Mouse (Mus musculus) heart, embryonic 11.5 days (tissue): Measurements from ENCODE around the gene Pcbp4. TPM values are rescaled to one million over a fixed set of nuclear protein-coding genes. Genes with fewer than 3 reads are reported as not detected.

Experiments used
- ATAC-seq: fragments of 200-750 bp; cut with Nextera tagmentation; replicated peaks from 2 replicates; pipeline ENCODE4 v1.8.0; 2017; ENCODE audit warnings: moderate library complexity; ENCODE audit not compliant: insufficient number of reproducible peaks, low FRiP score, low TSS enrichment
- H3K27ac ChIP-seq: fragments of 300-500 bp; sonication (generic); 2 replicates; pipeline ENCODE4 v1.5.1; 2014; ENCODE audit warnings: mild to moderate bottlenecking, low read depth, low read length
- H3K27me3 ChIP-seq: fragments of 300-500 bp; sonication (generic); 2 replicates; pipeline ENCODE4 v1.6.1; 2014; ENCODE audit warnings: mild to moderate bottlenecking, low read length, mixed read lengths; ENCODE audit not compliant: control insufficient read depth, insufficient read depth
- H3K36me3 ChIP-seq: fragments of 300-500 bp; sonication (generic); 2 replicates; pipeline ENCODE4 v1.6.1; 2014; ENCODE audit warnings: mild to moderate bottlenecking, low read length, moderate library complexity, mixed read lengths; ENCODE audit not compliant: control insufficient read depth, insufficient read depth
- H3K4me1 ChIP-seq: fragments of 300-500 bp; sonication (generic); 2 replicates; pipeline ENCODE4 v1.6.1; 2014; ENCODE audit warnings: low read length; ENCODE audit not compliant: control insufficient read depth, insufficient read depth
- H3K4me2 ChIP-seq: fragments of 300-500 bp; sonication (generic); 2 replicates; pipeline ENCODE4 v1.6.1; 2014; ENCODE audit warnings: mild to moderate bottlenecking, moderate library complexity
- H3K4me3 ChIP-seq: fragments of 300-500 bp; sonication (generic); 2 replicates; pipeline ENCODE4 v1.5.1; 2014; ENCODE audit warnings: low read depth, low read length
- H3K9ac ChIP-seq: fragments of 300-500 bp; sonication (generic); 2 replicates; pipeline ENCODE4 v1.6.1; 2014; ENCODE audit warnings: mild to moderate bottlenecking, low read depth, low read length, moderate library complexity
- H3K9me3 ChIP-seq: fragments of 300-500 bp; sonication (generic); replicated peaks from 2 replicates; pipeline ENCODE4 v1.6.1; 2016; ENCODE audit warnings: low read length; ENCODE audit not compliant: control insufficient read depth
- WGBS: fragments of 180-500 bp; shearing (Covaris S2); extraction: QIAGEN DNeasy Blood & Tissue Kit; methylation state at CpG from one replicate; pipeline ENCODE4 v1.1.7; 2014; ENCODE audit not compliant: insufficient replicate concordance; 5-methylcytosine and 5-hydroxymethylcytosine counted together
- polyA plus RNA-seq: library from polyadenylated mRNA; unstranded; fragments of >200 nt; fragmentation: Nextera tagmentation; extraction: Ambion mirVana; gene quantifications from 2 replicates; pipeline ENCODE4 v1.2.1, GENCODE M21; 2014

Gene Pcbp4
- polyA plus RNA-seq, 1 experiment from 2014 or later: 80.4 TPM

GRCm38 (mm10) chr9:106472321-106472720 is 19.2 kb downstream of the Pcbp4 start:
- Histone ChIP-seq H3K9me3 (no peaks in the 10 kb centered on the region), H3K4me1 (peaks cover 30% of the 10 kb centered on the region), H3K9ac (no peak overlapping the region), H3K36me3 (no peaks in the 10 kb centered on the region), H3K27me3 (no peaks in the 10 kb centered on the region), H3K4me2 (no peak overlapping the region), H3K4me3 (no peak overlapping the region), H3K27ac (no peak overlapping the region)
- WGBS: 49% methylated on average over 4 of the region's 4 CpGs
- no peak for ATAC-seq

GRCm38 (mm10) chr9:106473081-106473752 is 20.1 kb downstream of the Pcbp4 start:
- no peak overlapping the region for H3K4me2 ChIP-seq
- 85% methylated on average over 16 of the region's 16 CpGs for WGBS
- H3K36me3 ChIP-seq: no peaks in the 10 kb centered on the region
- H3K4me3 ChIP-seq: no peak overlapping the region
- no peaks in the 10 kb centered on the region for H3K27me3 ChIP-seq
- H3K27ac ChIP-seq: no peak overlapping the region
- no peak overlapping the region for H3K9ac ChIP-seq
- peaks cover 33% of the 10 kb centered on the region for H3K4me1 ChIP-seq
- no peaks in the 10 kb centered on the region for H3K9me3 ChIP-seq
- no peak for ATAC-seq

GRCm38 (mm10) chr9:106473753-106474105 is 20.6 kb downstream of the Pcbp4 start:
- H3K9ac ChIP-seq: no peak overlapping the region
- no peak for ATAC-seq
- 71% methylated on average over 5 of the region's 5 CpGs for WGBS

GRCm38 (mm10) chr9:106474456-106474855 is 21.4 kb downstream of the Pcbp4 start:
- Histone ChIP-seq H3K4me1 (peaks cover 33% of the 10 kb centered on the region), H3K9me3 (no peaks in the 10 kb centered on the region), H3K27me3 (no peaks in the 10 kb centered on the region), H3K36me3 (no peaks in the 10 kb centered on the region), H3K4me2 (peak overlapping the region; percentile 18; the same call in 1 of the 2 replicates), H3K9ac (no peak overlapping the region), H3K27ac (no peak overlapping the region), H3K4me3 (no peak overlapping the region)
- WGBS: 4% methylated on average over 6 of the region's 6 CpGs
- no peak for ATAC-seq

More at GRCm38 (mm10) chr9:106473753-106474105, 20.6 kb downstream of the Pcbp4 start:
- Histone ChIP-seq H3K36me3 (no peaks in the 10 kb centered on the region), H3K27ac (no peak overlapping the region), H3K4me2 (no peak overlapping the region), H3K4me3 (no peak overlapping the region), H3K4me1 (peaks cover 33% of the 10 kb centered on the region), H3K27me3 (no peaks in the 10 kb centered on the region), H3K9me3 (no peaks in the 10 kb centered on the region)

- ATAC-seq: no peak
- H3K4me2 ChIP-seq: no peak overlapping the region
- WGBS: 61% methylated on average over 7 of the region's 7 CpGs
- no peak overlapping the region for H3K4me3 ChIP-seq
- H3K27me3 ChIP-seq: no peaks in the 10 kb centered on the region
- H3K9me3 ChIP-seq: no peaks in the 10 kb centered on the region
- no peaks in the 10 kb centered on the region for H3K36me3 ChIP-seq
- H3K9ac ChIP-seq: no peak overlapping the region
- H3K4me1 ChIP-seq: peaks cover 33% of the 10 kb centered on the region
- no peak overlapping the region for H3K27ac ChIP-seq
Measured at GRCm38 (mm10) chr9:106475046-106475445, 22.0 kb downstream of the Pcbp4 start.

GRCm38 (mm10) chr9:106475663-106476001 is 22.5 kb downstream of the Pcbp4 start, which contains the start of gene Rrp9:
TSS of gene Rrp9 (plus strand) at chr9:106475963.
- peak within 1 kb of the TSS; percentile 58 for H3K9ac ChIP-seq

GRCm38 (mm10) chr9:106476002-106476923 is 23.2 kb downstream of the Pcbp4 start:
- peak overlapping the region; percentile 48 for H3K4me2 ChIP-seq
- no peaks in the 10 kb centered on the region for H3K27me3 ChIP-seq
- no peak overlapping the region for H3K27ac ChIP-seq
- peak; percentile 14; the same call in 1 of the 2 replicates for ATAC-seq
- peaks cover 33% of the 10 kb centered on the region for H3K4me1 ChIP-seq
- 31% methylated on average over 16 of the region's 16 CpGs for WGBS
- H3K9ac ChIP-seq: peak overlapping the region; percentile 58
- no peaks in the 10 kb centered on the region for H3K36me3 ChIP-seq
- peak overlapping the region; percentile 57; the same call in 1 of the 2 replicates for H3K4me3 ChIP-seq
- H3K9me3 ChIP-seq: no peaks in the 10 kb centered on the region

More at GRCm38 (mm10) chr9:106475663-106476001, 22.5 kb downstream of the Pcbp4 start, which contains the start of gene Rrp9:
- ATAC-seq: no peak
- Histone ChIP-seq H3K27ac (no peak within 1 kb of the TSS), H3K36me3 (no peaks in the 10 kb centered on the region), H3K9me3 (no peaks in the 10 kb centered on the region), H3K4me2 (peak within 1 kb of the TSS; percentile 48), H3K27me3 (no peaks in the 10 kb centered on the region), H3K4me3 (peak within 1 kb of the TSS; percentile 57; the same call in 1 of the 2 replicates), H3K4me1 (peaks cover 33% of the 10 kb centered on the region)
- WGBS: 82% methylated on average over 10 of the region's 10 CpGs

- Histone ChIP-seq H3K9ac (peak within 1 kb of the TSS; percentile 63), H3K27ac (no peak within 1 kb of the TSS), H3K4me2 (peak within 1 kb of the TSS; percentile 77), H3K9me3 (no peaks in the 10 kb centered on the region), H3K27me3 (no peaks in the 10 kb centered on the region), H3K4me3 (peak within 1 kb of the TSS; percentile 57), H3K36me3 (no peaks in the 10 kb centered on the region), H3K4me1 (peaks cover 28% of the 10 kb centered on the region)
- WGBS: under 1% methylated on average over 41 of the region's 41 CpGs
- peak; percentile 98 for ATAC-seq
Measured at GRCm38 (mm10) chr9:106476924-106477484, 23.9 kb downstream of the Pcbp4 start, which contains the start of gene Parp3. TSS of gene Parp3 (minus strand) at chr9:106476949.
